Mouse (Mus musculus): ENCODE measurements around the gene Tmem217. TPM values are rescaled to one million over a fixed set of nuclear protein-coding genes. Genes with fewer than 3 reads are reported as not detected.
A peak's percentile ranks its signal among the peaks of the same experiment; 100 is the strongest.

Gene Tmem217
- total and polyA plus RNA-seq, 3 experiments: 2.5 to 4.5 TPM; not detected in 1

- TF ChIP-seq SMC3 (IDR thresholded peaks at IDR 0.05; ENCODE audit: low read depth, low read length) (no peak), CHD1 (IDR thresholded peaks at IDR 0.05; ENCODE audit: low read depth, low read length) (no peak), NRF1 (IDR thresholded peaks at IDR 0.05; ENCODE audit: insufficient read depth, low read depth, low read length, poor library complexity, severe bottlenecking) (no peak), POLR2A (IDR thresholded peaks at IDR 0.05; ENCODE audit: control insufficient read depth in 1 of 2, insufficient read depth in 1 of 2, low read depth in 1 of 2, low read length in 2 of 2, poor library complexity in 1 of 2) (0 out of 4 replicates have a peak, but pooled peaks of 1 of the 2 experiments have one; percentile 21), MEF2A (IDR thresholded peaks at IDR 0.05; ENCODE audit: extremely low read depth, insufficient replicate concordance, low read depth, low read length, poor library complexity, severe bottlenecking) (no peak), ETS1 (IDR thresholded peaks at IDR 0.05; ENCODE audit: low read depth, low read length) (peak; percentile 45; the same call in 1 of the 2 replicates), SIN3A (IDR thresholded peaks at IDR 0.05; ENCODE audit: low read length) (peak; percentile 94), EP300 (IDR thresholded peaks at IDR 0.05; ENCODE audit: low read depth in 1 of 2, low read length in 2 of 2) (peak in 1 of 2 experiments; percentile 23; a peak in 1 of 4 replicates), POLR2AphosphoS5 (IDR thresholded peaks at IDR 0.05; ENCODE audit: borderline replicate concordance, low read depth, low read length) (no peak), USF2 (IDR thresholded peaks at IDR 0.05; ENCODE audit: borderline replicate concordance in 1 of 2, insufficient read depth in 1 of 2, low read depth in 1 of 2, low read length in 2 of 2) (no peak), ZC3H11A (IDR thresholded peaks at IDR 0.05; ENCODE audit: low read depth, low read length) (no peak)
Observed at GRCm38 (mm10) chr17:29489971-29490712, 62.0 kb downstream of the Tmem217 start (continued).

GRCm38 (mm10) chr17:29488978-29489970 is 62.9 kb downstream of the Tmem217 start:
- H3K27ac ChIP-seq (ENCODE audit: control insufficient read depth, low read depth, low read length): peak overlapping the region; percentile 53
- peak overlapping the region; percentile 69 for H3K9ac ChIP-seq (ENCODE audit: control insufficient read depth, low read depth, low read length, poor library complexity, severe bottlenecking)
- H3K36me3 ChIP-seq (ENCODE audit: control insufficient read depth in 1 of 2, insufficient read depth in 2 of 2, low read length in 2 of 2): peaks cover 0 to 21% of the 10 kb centered on the region in 2 experiments; a peak in 2 of 4 replicates
- no peaks in the 10 kb centered on the region for H3K9me3 ChIP-seq (replicated peaks; ENCODE audit: insufficient read depth, low read length)
- peaks cover 29% of the 10 kb centered on the region for H3K79me2 ChIP-seq (ENCODE audit: control insufficient read depth, insufficient read depth, low read length, poor library complexity)
- H3K4me3 ChIP-seq (ENCODE audit: control insufficient read depth in 1 of 2, insufficient read depth in 1 of 2, low read depth in 2 of 2, low read length in 2 of 2): peak overlapping the region; percentile 55 to 64
- peak; percentile 85 for DNase-seq (ENCODE audit: low read depth, low spot score)
- H3K27me3 ChIP-seq (ENCODE audit: control insufficient read depth in 1 of 2, insufficient read depth in 2 of 2, low read length in 2 of 2): no peaks in the 10 kb centered on the region
- TF ChIP-seq USF2 (IDR thresholded peaks at IDR 0.05; ENCODE audit: borderline replicate concordance in 1 of 2, insufficient read depth in 1 of 2, low read depth in 1 of 2, low read length in 2 of 2): no peak
- TF ChIP-seq ZC3H11A (IDR thresholded peaks at IDR 0.05; ENCODE audit: low read depth, low read length): no peak
- TF ChIP-seq NELFE (IDR thresholded peaks at IDR 0.05; ENCODE audit: low read depth, low read length): 0 out of 2 replicates have a peak, but pooled peaks have one; percentile 9
- TF ChIP-seq MXI1 (IDR thresholded peaks at IDR 0.05; ENCODE audit: low read depth, low read length): peak; percentile 74
- 0 out of 2 replicates have a peak, but pooled peaks have one; percentile 23 for TF ChIP-seq TBP (IDR thresholded peaks at IDR 0.05; ENCODE audit: low read depth, low read length)
- TF ChIP-seq RCOR1 (IDR thresholded peaks at IDR 0.05; ENCODE audit: low read depth, low read length): no peak
- TF ChIP-seq SIN3A (IDR thresholded peaks at IDR 0.05; ENCODE audit: low read length): peak; percentile 90
- TF ChIP-seq GATA1 (IDR thresholded peaks at IDR 0.05; ENCODE audit: low read depth, low read length): 0 out of 2 replicates have a peak, but pooled peaks have one; percentile 23
- 0 out of 2 replicates have a peak, but pooled peaks have one; percentile 30 for TF ChIP-seq MAZ (IDR thresholded peaks at IDR 0.05; ENCODE audit: low read depth, low read length)
- peak; percentile 87 for TF ChIP-seq ETS1 (IDR thresholded peaks at IDR 0.05; ENCODE audit: low read depth, low read length)
- TF ChIP-seq ZKSCAN1 (IDR thresholded peaks at IDR 0.05; ENCODE audit: low read depth, low read length): no peak
- TF ChIP-seq CHD2 (IDR thresholded peaks at IDR 0.05; ENCODE audit: low read length): no peak
- TF ChIP-seq MYC (IDR thresholded peaks at IDR 0.05; ENCODE audit: low read depth, low read length): peak; percentile 62; the same call in 1 of the 2 replicates
- TF ChIP-seq MAX (IDR thresholded peaks at IDR 0.05; ENCODE audit: low read length): peak; percentile 4; the same call in 1 of the 2 replicates
- H3K4me1 ChIP-seq (ENCODE audit: control insufficient read depth in 1 of 2, insufficient read depth in 2 of 2, low read length in 2 of 2): peaks cover 0 to 15% of the 10 kb centered on the region in 2 experiments; a peak in 1 of 4 replicates
